Mouse (Mus musculus): Measurements from ENCODE around the gene Erbb4. TPM values are rescaled to one million over a fixed set of nuclear protein-coding genes. Genes with fewer than 3 reads are reported as not detected.

Erbb4 gene
- polyA plus RNA-seq, 1 experiment from 2014 or later: 17.4 TPM

GRCm38 (mm10) chr1:68934804-68935203, 173.1 kb downstream of the Erbb4 start:
- Histone ChIP-seq H3K4me1 (replicated peaks) (no peaks in the 10 kb centered on the region), H3K27ac (no peak overlapping the region), H3K27me3 (no peaks in the 10 kb centered on the region), H3K36me3 (no peaks in the 10 kb centered on the region), H3K9me3 (no peaks in the 10 kb centered on the region), H3K4me2 (replicated peaks) (no peak overlapping the region), H3K4me3 (replicated peaks) (no peak overlapping the region), H3K9ac (replicated peaks) (no peak overlapping the region)
- no peak for ATAC-seq

- Histone ChIP-seq H3K36me3 (no peaks in the 10 kb centered on the region), H3K4me3 (replicated peaks) (no peak overlapping the region), H3K9ac (replicated peaks) (no peak overlapping the region), H3K27ac (no peak overlapping the region), H3K4me2 (replicated peaks) (no peak overlapping the region), H3K27me3 (no peaks in the 10 kb centered on the region), H3K9me3 (no peaks in the 10 kb centered on the region), H3K4me1 (replicated peaks) (no peaks in the 10 kb centered on the region)
- 85% methylated on average over 3 of the region's 3 CpGs for WGBS
- ATAC-seq: no peak
Observed at GRCm38 (mm10) chr1:68933330-68934065, 174.4 kb downstream of the Erbb4 start.

- no peak overlapping the region for H3K4me3 ChIP-seq (replicated peaks)
- no peaks in the 10 kb centered on the region for H3K36me3 ChIP-seq
- ATAC-seq: no peak
- H3K9me3 ChIP-seq: no peaks in the 10 kb centered on the region
- no peak overlapping the region for H3K27ac ChIP-seq
- no peak overlapping the region for H3K9ac ChIP-seq (replicated peaks)
- H3K4me2 ChIP-seq (replicated peaks): no peak overlapping the region
- 83% methylated on average over 3 of the region's 3 CpGs for WGBS
- H3K4me1 ChIP-seq (replicated peaks): no peaks in the 10 kb centered on the region
- no peaks in the 10 kb centered on the region for H3K27me3 ChIP-seq
Observed at GRCm38 (mm10) chr1:68917828-68918227, 190.0 kb downstream of the Erbb4 start.

GRCm38 (mm10) chr1:68892041-68892440, 215.8 kb downstream of the Erbb4 start:
- Histone ChIP-seq H3K4me3 (replicated peaks) (no peak overlapping the region), H3K27me3 (no peaks in the 10 kb centered on the region), H3K9me3 (no peaks in the 10 kb centered on the region), H3K27ac (no peak overlapping the region), H3K36me3 (no peaks in the 10 kb centered on the region), H3K4me1 (replicated peaks) (no peaks in the 10 kb centered on the region), H3K4me2 (replicated peaks) (no peak overlapping the region), H3K9ac (replicated peaks) (no peak overlapping the region)
- no peak for ATAC-seq
- WGBS: 67% methylated on average over 2 of the region's 2 CpGs

- no peak overlapping the region for H3K4me2 ChIP-seq (replicated peaks)
- ATAC-seq: no peak
- WGBS: 62% methylated on average over 3 of the region's 3 CpGs
Observed at GRCm38 (mm10) chr1:68886823-68887222, 221.0 kb downstream of the Erbb4 start.

GRCm38 (mm10) chr1:68874954-68875353, 232.9 kb downstream of the Erbb4 start:
- no peak overlapping the region for H3K4me2 ChIP-seq (replicated peaks)
- no peak overlapping the region for H3K27ac ChIP-seq
- H3K27me3 ChIP-seq: no peaks in the 10 kb centered on the region
- no peak overlapping the region for H3K4me3 ChIP-seq (replicated peaks)
- H3K9me3 ChIP-seq: no peaks in the 10 kb centered on the region
- peak; percentile 56; the same call in 1 of the 2 replicates for ATAC-seq
- peaks cover 20% of the 10 kb centered on the region for H3K4me1 ChIP-seq (replicated peaks)
- no peaks in the 10 kb centered on the region for H3K36me3 ChIP-seq
- H3K9ac ChIP-seq (replicated peaks): no peak overlapping the region
- 17% methylated on average over 8 of the region's 8 CpGs for WGBS

More at GRCm38 (mm10) chr1:68886823-68887222, 221.0 kb downstream of the Erbb4 start:
- Histone ChIP-seq H3K36me3 (no peaks in the 10 kb centered on the region), H3K4me1 (replicated peaks) (no peaks in the 10 kb centered on the region), H3K9ac (replicated peaks) (no peak overlapping the region), H3K9me3 (no peaks in the 10 kb centered on the region), H3K27ac (no peak overlapping the region), H3K27me3 (no peaks in the 10 kb centered on the region), H3K4me3 (replicated peaks) (no peak overlapping the region)

GRCm38 (mm10) chr1:68873635-68874020, 234.2 kb downstream of the Erbb4 start:
- Histone ChIP-seq H3K4me2 (replicated peaks) (no peak overlapping the region), H3K4me3 (replicated peaks) (no peak overlapping the region), H3K36me3 (no peaks in the 10 kb centered on the region), H3K4me1 (replicated peaks) (peaks cover 20% of the 10 kb centered on the region), H3K9ac (replicated peaks) (no peak overlapping the region), H3K27ac (no peak overlapping the region), H3K9me3 (no peaks in the 10 kb centered on the region), H3K27me3 (no peaks in the 10 kb centered on the region)
- 0 out of 2 replicates have a peak, but pooled peaks have one; percentile 37 for ATAC-seq
- WGBS: 21% methylated on average over 1 of the region's 1 CpGs

GRCm38 (mm10) chr1:68872976-68873634, 234.8 kb downstream of the Erbb4 start:
- H3K27me3 ChIP-seq: no peaks in the 10 kb centered on the region
- no peak overlapping the region for H3K4me3 ChIP-seq (replicated peaks)
- H3K9ac ChIP-seq (replicated peaks): no peak overlapping the region
- ATAC-seq: no peak
- H3K9me3 ChIP-seq: no peaks in the 10 kb centered on the region
- H3K4me2 ChIP-seq (replicated peaks): no peak overlapping the region
- 51% methylated on average over 2 of the region's 2 CpGs for WGBS
- H3K27ac ChIP-seq: no peak overlapping the region
- no peaks in the 10 kb centered on the region for H3K36me3 ChIP-seq
- H3K4me1 ChIP-seq (replicated peaks): peaks cover 20% of the 10 kb centered on the region

GRCm38 (mm10) chr1:68860341-68860740, 247.5 kb downstream of the Erbb4 start:
- Histone ChIP-seq H3K4me3 (replicated peaks) (no peak overlapping the region), H3K4me1 (replicated peaks) (0 out of 2 replicates have a peak, but pooled peaks cover 6% of the 10 kb centered on the region), H3K27me3 (no peaks in the 10 kb centered on the region), H3K27ac (no peak overlapping the region), H3K36me3 (no peaks in the 10 kb centered on the region), H3K9me3 (no peaks in the 10 kb centered on the region), H3K9ac (replicated peaks) (no peak overlapping the region), H3K4me2 (replicated peaks) (no peak overlapping the region)
- WGBS: 76% methylated on average over 2 of the region's 2 CpGs
- ATAC-seq: no peak

GRCm38 (mm10) chr1:68859480-68859879, 248.4 kb downstream of the Erbb4 start:
- ATAC-seq: no peak
- no peaks in the 10 kb centered on the region for H3K9me3 ChIP-seq
- 83% methylated on average over 4 of the region's 4 CpGs for WGBS

GRCm38 (mm10) chr1:68839352-68839751, 268.5 kb downstream of the Erbb4 start:
- ATAC-seq: no peak
- H3K9ac ChIP-seq (replicated peaks): no peak overlapping the region

More at GRCm38 (mm10) chr1:68859480-68859879, 248.4 kb downstream of the Erbb4 start:
- no peak overlapping the region for H3K4me3 ChIP-seq (replicated peaks)
- no peaks in the 10 kb centered on the region for H3K27me3 ChIP-seq
- no peak overlapping the region for H3K9ac ChIP-seq (replicated peaks)
- no peak overlapping the region for H3K27ac ChIP-seq
- 0 out of 2 replicates have a peak, but pooled peaks cover 6% of the 10 kb centered on the region for H3K4me1 ChIP-seq (replicated peaks)
- no peaks in the 10 kb centered on the region for H3K36me3 ChIP-seq
- H3K4me2 ChIP-seq (replicated peaks): no peak overlapping the region

GRCm38 (mm10) chr1:68834686-68835085, 273.2 kb downstream of the Erbb4 start:
- no peak for ATAC-seq
- Histone ChIP-seq H3K9ac (replicated peaks) (no peak overlapping the region), H3K9me3 (no peaks in the 10 kb centered on the region), H3K27me3 (no peaks in the 10 kb centered on the region), H3K27ac (no peak overlapping the region), H3K36me3 (no peaks in the 10 kb centered on the region), H3K4me2 (replicated peaks) (no peak overlapping the region), H3K4me1 (replicated peaks) (peaks cover 17% of the 10 kb centered on the region), H3K4me3 (replicated peaks) (no peak overlapping the region)
- WGBS: 85% methylated on average over 3 of the region's 3 CpGs

More at GRCm38 (mm10) chr1:68839352-68839751, 268.5 kb downstream of the Erbb4 start:
- Histone ChIP-seq H3K36me3 (no peaks in the 10 kb centered on the region), H3K4me1 (replicated peaks) (no peaks in the 10 kb centered on the region), H3K9me3 (no peaks in the 10 kb centered on the region), H3K27ac (no peak overlapping the region), H3K4me3 (replicated peaks) (no peak overlapping the region), H3K4me2 (replicated peaks) (no peak overlapping the region), H3K27me3 (no peaks in the 10 kb centered on the region)
- WGBS: 67% methylated on average over 4 of the region's 4 CpGs

All from midbrain, embryonic 13.5 days (tissue).